Mouse (Mus musculus) neural tube, embryonic 14.5 days (tissue): ENCODE measurements around the gene Naaladl2. TPM values are rescaled to one million over a fixed set of nuclear protein-coding genes. Genes with fewer than 3 reads are reported as not detected.

Experiments used
- ATAC-seq: fragments of 200-750 bp; cut with Nextera tagmentation; 2 replicates; pipeline ENCODE4 v1.8.0; 2017; ENCODE audit warnings: low read depth, mild to moderate bottlenecking, moderate TSS enrichment, moderate library complexity
- H3K27ac ChIP-seq: fragments of 300-500 bp; sonication (generic); 2 replicates; pipeline ENCODE4 v1.5.1; 2014; ENCODE audit warnings: low read depth, mild to moderate bottlenecking, control low read depth, low read length, moderate library complexity, mixed read lengths
- H3K27me3 ChIP-seq: fragments of 300-500 bp; sonication (generic); 2 replicates; pipeline ENCODE4 v1.6.1; 2014; ENCODE audit warnings: low read length; ENCODE audit not compliant: control insufficient read depth, insufficient read depth
- H3K36me3 ChIP-seq: fragments of 300-500 bp; sonication (generic); 2 replicates; pipeline ENCODE4 v1.6.1; 2014; ENCODE audit warnings: low read length, mixed read lengths; ENCODE audit not compliant: control insufficient read depth, insufficient read depth
- H3K4me1 ChIP-seq: fragments of 300-500 bp; sonication (generic); 2 replicates; pipeline ENCODE4 v1.6.1; 2014; ENCODE audit warnings: low read length; ENCODE audit not compliant: control insufficient read depth, insufficient read depth
- H3K4me2 ChIP-seq: fragments of 300-500 bp; sonication (generic); 2 replicates; pipeline ENCODE4 v1.6.1; 2014; ENCODE audit warnings: mild to moderate bottlenecking, low read depth, low read length, control low read depth
- H3K4me3 ChIP-seq: fragments of 300-500 bp; sonication (generic); 2 replicates; pipeline ENCODE4 v1.5.1; 2014; ENCODE audit warnings: low read depth, low read length, control low read depth, mixed read lengths
- H3K9ac ChIP-seq: fragments of 300-500 bp; sonication (generic); replicated peaks from 2 replicates; pipeline ENCODE4 v1.6.1; 2014; ENCODE audit warnings: low read depth, mild to moderate bottlenecking, control low read depth, low read length, mixed read lengths
- H3K9me3 ChIP-seq: fragments of 300-500 bp; sonication (generic); 2 replicates; pipeline ENCODE4 v1.6.1; 2016; ENCODE audit warnings: low read length; ENCODE audit not compliant: control insufficient read depth
- WGBS: fragments of 180-500 bp; shearing (Covaris S2); extraction: QIAGEN DNeasy Blood & Tissue Kit; methylation state at CpG from one replicate; pipeline ENCODE4 v1.1.7; 2014; 5-methylcytosine and 5-hydroxymethylcytosine counted together
- polyA plus RNA-seq: library from polyadenylated mRNA; unstranded; fragments of >200 nt; fragmentation: Nextera tagmentation; extraction: Ambion mirVana; gene quantifications from 2 replicates; pipeline ENCODE4 v1.2.1, GENCODE M21; 2014

Naaladl2 gene
- polyA plus RNA-seq, 1 experiment from 2014 or later, result 0.58 TPM

DNA sequence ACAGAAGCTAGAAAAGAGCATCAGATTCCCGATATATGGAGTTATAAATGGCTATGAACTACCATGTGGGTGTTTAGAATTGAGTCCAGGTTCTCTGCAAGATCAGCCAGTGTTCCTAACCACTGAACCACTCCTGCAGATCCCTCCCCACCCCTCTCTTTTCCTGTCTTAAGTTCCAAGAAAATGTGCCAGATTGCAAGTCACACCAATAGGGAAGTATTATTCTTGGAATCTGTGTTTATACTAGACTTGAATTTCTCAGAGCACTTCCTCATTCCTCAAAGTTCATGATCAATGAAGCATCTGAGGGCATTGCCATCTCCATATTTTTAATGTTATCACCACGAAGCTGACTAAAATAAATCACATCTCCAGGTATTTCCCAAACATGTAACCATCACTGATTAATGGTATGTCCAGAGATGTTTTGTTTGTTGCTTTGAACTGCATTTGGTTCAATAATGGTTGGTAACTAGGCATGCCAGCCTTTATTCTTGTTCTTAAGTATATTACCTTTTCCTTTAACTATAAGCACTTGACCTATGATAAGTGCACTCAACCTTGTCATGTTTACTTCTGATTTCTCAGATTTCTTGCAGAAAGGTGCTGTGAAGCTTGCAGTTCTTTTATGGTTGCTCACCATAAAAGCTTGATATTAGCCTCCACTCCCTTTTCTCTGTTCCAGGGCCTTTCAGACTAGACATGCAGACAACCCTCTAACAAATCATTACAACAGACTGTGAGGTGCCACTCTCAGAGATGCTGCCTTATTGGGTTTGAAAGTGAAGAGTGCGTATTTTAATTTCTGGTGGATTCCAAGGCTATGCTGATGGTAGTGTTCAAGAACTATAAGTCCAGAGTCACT lies 475.8 kb downstream of the Naaladl2 start:
- Histone ChIP-seq H3K4me1 (no peaks in the 10 kb centered on the region), H3K4me2 (no peak overlapping the region), H3K27ac (no peak overlapping the region), H3K9ac (no peak overlapping the region), H3K36me3 (no peaks in the 10 kb centered on the region), H3K4me3 (no peak overlapping the region), H3K9me3 (no peaks in the 10 kb centered on the region), H3K27me3 (no peaks in the 10 kb centered on the region)
- ATAC-seq, result no peak
- 87% methylated on average over 3 of the region's 3 CpGs for WGBS

DNA sequence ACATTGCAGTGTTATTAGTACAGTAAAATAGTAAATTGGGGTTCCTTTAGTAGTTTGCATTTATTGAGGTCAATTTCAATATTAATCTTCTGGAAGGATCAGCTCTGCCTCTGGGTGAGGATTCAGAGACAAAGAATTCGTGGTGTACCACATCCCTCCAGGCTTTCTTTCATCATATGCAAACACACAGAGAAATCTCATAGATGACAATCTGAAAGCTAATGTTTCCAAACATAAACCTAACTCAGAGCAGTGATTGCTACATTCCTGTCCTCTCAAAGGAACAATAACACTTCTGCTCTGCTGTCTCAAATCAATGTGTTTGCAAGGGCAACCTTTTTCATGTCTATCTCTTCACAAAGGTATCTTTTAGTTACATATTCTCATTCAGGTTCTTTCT lies 478.7 kb downstream of the Naaladl2 start:
- no peaks in the 10 kb centered on the region for H3K36me3 ChIP-seq
- no peak overlapping the region for H3K4me2 ChIP-seq
- no peak overlapping the region for H3K9ac ChIP-seq
- no peak overlapping the region for H3K27ac ChIP-seq
- no peaks in the 10 kb centered on the region for H3K9me3 ChIP-seq
- no peak for ATAC-seq
- WGBS, result 84% methylated on average over 1 of the region's 1 CpGs
- no peaks in the 10 kb centered on the region for H3K4me1 ChIP-seq
- H3K4me3 ChIP-seq, result no peak overlapping the region
- no peaks in the 10 kb centered on the region for H3K27me3 ChIP-seq

DNA sequence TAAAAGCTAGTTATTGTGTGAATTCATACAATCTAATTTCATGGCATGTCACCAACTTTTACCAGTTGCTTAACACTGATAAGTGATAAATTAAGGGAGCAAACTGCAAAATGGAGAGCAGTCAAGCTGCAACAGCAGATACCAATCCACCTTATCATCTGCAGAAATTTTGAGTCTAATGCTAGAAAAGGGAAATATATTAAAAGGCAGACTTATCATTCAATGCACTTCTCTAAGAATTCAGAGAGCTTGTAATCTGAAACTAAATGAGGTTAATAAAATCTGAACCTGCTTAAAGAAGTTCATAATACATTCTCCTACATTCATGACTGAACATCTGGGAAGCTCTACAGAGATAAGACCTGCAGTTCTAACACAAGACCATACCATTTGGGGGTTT lies 480.3 kb downstream of the Naaladl2 start:
- Histone ChIP-seq H3K4me3 (no peak overlapping the region), H3K4me2 (no peak overlapping the region), H3K9me3 (no peaks in the 10 kb centered on the region), H3K27ac (no peak overlapping the region), H3K27me3 (no peaks in the 10 kb centered on the region), H3K4me1 (no peaks in the 10 kb centered on the region), H3K36me3 (no peaks in the 10 kb centered on the region), H3K9ac (no peak overlapping the region)
- no peak for ATAC-seq

DNA sequence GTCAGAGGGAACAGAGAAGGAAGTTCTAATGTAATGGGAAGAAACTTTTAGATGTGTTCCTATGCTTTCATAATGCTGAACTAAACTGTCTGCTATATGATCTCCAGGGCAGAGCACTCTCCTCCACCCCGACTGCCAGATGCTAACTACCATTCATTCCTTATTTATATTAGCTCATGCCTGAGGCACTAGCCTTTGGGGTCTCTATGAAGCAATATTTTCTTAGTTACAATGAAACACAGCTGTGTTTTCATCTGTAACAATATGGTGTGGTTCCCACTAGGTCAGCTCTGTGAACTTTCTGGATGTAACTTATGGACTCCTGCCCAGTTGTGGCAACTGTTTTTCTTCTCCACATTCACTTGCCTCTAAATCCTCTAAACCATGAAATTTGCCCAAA lies 514.0 kb downstream of the Naaladl2 start:
- no peaks in the 10 kb centered on the region for H3K9me3 ChIP-seq
- no peaks in the 10 kb centered on the region for H3K4me1 ChIP-seq
- no peak overlapping the region for H3K4me3 ChIP-seq
- no peak overlapping the region for H3K9ac ChIP-seq
- H3K27me3 ChIP-seq, result no peaks in the 10 kb centered on the region
- H3K36me3 ChIP-seq, result no peaks in the 10 kb centered on the region
- H3K27ac ChIP-seq, result no peak overlapping the region
- H3K4me2 ChIP-seq, result no peak overlapping the region
- 33% methylated on average over 1 of the region's 1 CpGs for WGBS
- ATAC-seq, result no peak

DNA sequence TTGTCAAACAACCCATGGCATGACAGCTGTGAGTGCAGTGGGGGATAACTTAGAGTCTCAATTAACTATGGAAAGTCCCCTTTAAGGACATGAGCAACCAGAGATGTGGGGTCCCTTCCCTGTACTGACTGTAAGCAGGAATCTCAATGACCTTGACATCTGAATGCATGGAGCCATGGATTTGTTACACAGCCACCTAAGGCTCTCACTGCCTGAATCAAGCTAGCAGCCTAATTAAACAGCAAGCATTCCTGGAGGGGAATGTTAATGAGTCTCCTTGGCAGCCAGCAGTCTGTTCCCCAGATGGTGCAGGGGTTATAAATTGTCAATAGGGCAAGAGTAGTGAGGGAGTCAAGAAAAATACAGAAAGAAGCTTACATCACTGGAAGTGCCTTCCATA lies 538.6 kb downstream of the Naaladl2 start:
- Histone ChIP-seq H3K36me3 (no peaks in the 10 kb centered on the region), H3K4me3 (no peak overlapping the region), H3K27me3 (no peaks in the 10 kb centered on the region), H3K4me2 (no peak overlapping the region), H3K4me1 (no peaks in the 10 kb centered on the region), H3K9me3 (no peaks in the 10 kb centered on the region), H3K27ac (no peak overlapping the region), H3K9ac (no peak overlapping the region)
- ATAC-seq, result peak; percentile 92

DNA sequence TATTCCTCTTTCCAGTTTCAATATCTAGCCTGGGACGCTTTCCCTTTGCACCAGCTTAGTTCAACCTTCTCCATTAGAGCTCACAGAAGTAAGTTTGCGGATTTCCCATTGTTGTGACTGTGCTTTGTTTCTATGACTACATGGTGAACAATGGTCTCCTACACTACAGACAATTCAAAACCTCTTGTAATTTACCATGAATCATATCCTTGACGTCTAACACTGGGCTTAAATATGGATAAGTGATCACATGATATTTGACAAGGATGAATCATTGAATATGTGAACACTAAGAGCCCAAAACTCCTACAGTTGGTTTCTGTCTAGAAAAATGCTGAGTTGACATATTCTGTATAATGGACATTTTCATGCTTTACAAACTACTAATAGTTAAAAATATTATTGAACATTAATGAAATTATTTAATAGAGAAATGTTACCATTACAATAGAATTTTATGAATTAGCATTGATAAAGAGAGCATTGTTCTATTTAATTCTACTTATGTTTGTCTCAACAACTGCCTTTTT lies 539.2 kb downstream of the Naaladl2 start:
- no peaks in the 10 kb centered on the region for H3K9me3 ChIP-seq
- no peaks in the 10 kb centered on the region for H3K36me3 ChIP-seq
- no peaks in the 10 kb centered on the region for H3K27me3 ChIP-seq
- no peak overlapping the region for H3K9ac ChIP-seq
- no peak overlapping the region for H3K4me3 ChIP-seq
- no peaks in the 10 kb centered on the region for H3K4me1 ChIP-seq
- no peak overlapping the region for H3K27ac ChIP-seq
- no peak overlapping the region for H3K4me2 ChIP-seq
- no peak for ATAC-seq
- 71% methylated on average over 3 of the region's 3 CpGs for WGBS

DNA sequence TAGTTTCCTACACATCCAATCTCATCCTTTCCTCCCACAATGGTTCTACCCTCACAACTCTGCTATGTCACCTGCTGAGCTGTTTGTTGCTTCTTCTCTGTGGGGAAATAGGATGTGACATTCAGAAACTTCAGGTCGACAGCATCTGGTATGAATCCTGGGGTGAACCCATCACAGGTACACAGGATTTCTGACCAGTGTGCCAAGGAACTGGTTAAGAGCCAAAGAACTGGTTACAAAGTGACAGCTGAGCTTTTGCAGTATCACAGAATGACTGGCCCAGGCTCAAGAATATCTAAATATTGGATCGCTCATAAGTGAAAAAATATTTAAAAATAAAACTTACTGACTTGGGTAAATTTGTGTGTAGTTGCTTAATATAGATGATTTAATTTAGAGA lies 548.6 kb downstream of the Naaladl2 start:
- WGBS, result 84% methylated on average over 2 of the region's 2 CpGs
- no peak overlapping the region for H3K4me2 ChIP-seq

DNA sequence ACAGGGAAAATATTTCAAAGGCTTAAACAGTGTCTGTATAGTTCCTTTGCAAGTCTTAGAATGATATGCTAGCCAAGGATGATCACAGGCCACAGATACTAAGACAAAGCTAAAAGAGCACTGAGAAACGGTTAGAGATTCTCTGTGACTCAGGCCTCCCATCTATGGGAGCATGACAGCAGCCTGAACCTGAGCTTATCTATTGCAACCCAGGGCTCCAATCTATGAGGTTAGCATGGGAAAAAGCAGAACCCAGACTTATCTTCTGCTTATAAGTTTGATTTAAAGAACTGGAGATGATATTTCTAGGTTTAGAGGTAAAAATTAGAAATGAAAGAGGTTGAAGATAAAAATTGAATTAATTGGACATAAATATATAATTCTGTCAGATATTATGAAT lies 587.4 kb downstream of the Naaladl2 start:
- no peaks in the 10 kb centered on the region for H3K36me3 ChIP-seq
- no peak overlapping the region for H3K4me2 ChIP-seq
- H3K9ac ChIP-seq, result no peak overlapping the region
- H3K9me3 ChIP-seq, result no peaks in the 10 kb centered on the region
- no peak overlapping the region for H3K4me3 ChIP-seq
- WGBS, result 85% methylated on average over 1 of the region's 1 CpGs
- no peaks in the 10 kb centered on the region for H3K27me3 ChIP-seq
- ATAC-seq, result no peak
- H3K27ac ChIP-seq, result no peak overlapping the region
- no peaks in the 10 kb centered on the region for H3K4me1 ChIP-seq

More for the DNA sequence above, 548.6 kb downstream of the Naaladl2 start:
- H3K4me3 ChIP-seq, result no peak overlapping the region
- H3K36me3 ChIP-seq, result no peaks in the 10 kb centered on the region
- H3K9ac ChIP-seq, result no peak overlapping the region
- H3K27me3 ChIP-seq, result no peaks in the 10 kb centered on the region
- H3K9me3 ChIP-seq, result no peaks in the 10 kb centered on the region
- H3K27ac ChIP-seq, result no peak overlapping the region
- ATAC-seq, result no peak
- no peaks in the 10 kb centered on the region for H3K4me1 ChIP-seq

DNA sequence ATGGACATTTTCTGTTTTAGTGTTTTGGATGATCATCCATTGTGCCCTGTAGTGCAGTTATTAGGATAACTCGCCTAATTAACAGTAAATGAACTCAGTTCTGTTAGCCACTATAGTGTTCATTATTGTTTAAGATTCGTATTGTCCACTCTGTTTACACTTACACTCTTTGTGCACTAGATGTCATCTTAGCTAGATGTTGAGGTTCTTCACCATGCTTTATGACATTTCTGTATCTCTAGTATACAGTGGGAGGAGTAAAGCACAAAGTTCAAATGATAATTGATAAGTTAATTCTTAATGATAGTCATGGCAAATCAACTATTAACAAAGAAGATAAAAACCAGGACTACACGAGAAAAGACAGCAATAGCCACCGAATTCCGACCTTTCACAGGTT lies 590.4 kb downstream of the Naaladl2 start:
- no peak overlapping the region for H3K27ac ChIP-seq
- H3K4me2 ChIP-seq, result no peak overlapping the region
- H3K4me3 ChIP-seq, result no peak overlapping the region
- WGBS, result 91% methylated on average over 5 of the region's 5 CpGs
- no peak for ATAC-seq
- H3K9ac ChIP-seq, result no peak overlapping the region
- no peaks in the 10 kb centered on the region for H3K4me1 ChIP-seq
- no peaks in the 10 kb centered on the region for H3K9me3 ChIP-seq
- H3K36me3 ChIP-seq, result no peaks in the 10 kb centered on the region
- H3K27me3 ChIP-seq, result no peaks in the 10 kb centered on the region
